Mouse (Mus musculus) thymus, adult 2 months (tissue): ENCODE measurements at regions not wholly inside any gene's neighbourhood (a gene's known extent, or its start where the extent isn't known, plus 50 kb on each side); places are given as distances from the start of the nearest gene placed in this dataset.

Source experiments
- CTCF ChIP-seq: fragments of 200-500 bp; IDR thresholded peaks from 2 replicates; pipeline ENCODE4 v1.5.1; 2012; ENCODE audit warnings: mild to moderate bottlenecking, control low read depth, low read length, moderate library complexity, borderline replicate concordance; ENCODE audit not compliant: control insufficient read depth, poor library complexity, insufficient read depth; ENCODE audit errors: extremely low read depth
- POLR2A ChIP-seq: fragments of 200-500 bp; IDR thresholded peaks from 2 replicates; pipeline ENCODE4 v1.6.1; 2012; ENCODE audit warnings: mild to moderate bottlenecking, low read length, control low read depth, moderate library complexity; ENCODE audit not compliant: control insufficient read depth, poor library complexity, insufficient read depth; ENCODE audit errors: extremely low read depth

DNA sequence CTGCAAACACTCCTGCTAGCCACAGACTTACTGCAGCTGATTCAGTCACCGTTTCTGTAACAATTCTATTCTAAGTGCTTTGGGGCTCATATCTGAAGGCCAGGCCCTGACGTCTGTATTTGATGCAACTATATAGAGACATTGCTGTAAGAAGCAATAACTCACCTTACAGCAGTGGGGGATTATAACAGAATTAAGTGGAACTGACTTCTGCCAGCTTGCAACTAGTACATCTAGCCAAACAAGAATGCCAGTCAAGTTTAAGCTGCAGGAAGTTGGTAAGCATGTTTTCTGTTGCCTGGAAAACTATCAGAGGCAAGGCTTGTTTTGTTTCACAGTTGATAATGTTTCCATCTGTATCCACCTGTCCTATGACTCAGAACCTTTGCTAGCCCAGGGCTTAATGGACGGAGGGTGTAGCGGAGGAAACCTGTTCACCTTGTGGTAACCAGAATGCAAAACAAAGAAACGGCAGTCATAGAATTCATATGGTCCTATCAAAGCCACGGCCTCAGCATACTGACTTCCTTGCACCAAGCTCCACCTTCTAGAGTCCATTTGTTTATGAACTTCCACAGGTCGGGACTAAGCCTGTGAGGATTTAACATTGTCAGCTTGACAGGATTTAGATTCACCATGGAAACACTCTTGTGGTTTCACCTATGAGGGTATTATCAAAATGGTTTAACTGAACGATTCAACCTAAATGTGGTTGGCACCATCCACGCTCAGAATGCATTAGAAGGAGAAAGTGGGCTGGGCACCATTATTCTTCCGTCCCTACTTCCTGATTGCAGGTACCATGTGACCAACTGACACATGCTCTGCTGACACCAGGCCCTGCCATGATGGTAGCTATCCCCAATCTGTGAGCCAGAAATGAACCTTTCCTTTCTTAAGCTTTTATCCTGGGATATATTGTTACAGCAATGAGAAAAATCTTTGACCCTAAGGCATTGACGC lies 216.2 kb downstream of the Irx1 start:
- TF ChIP-seq CTCF (no peak), POLR2A (no peak)
